ENCODE assay signal across 12 mouse cellular contexts in the genomic region with DNA sequence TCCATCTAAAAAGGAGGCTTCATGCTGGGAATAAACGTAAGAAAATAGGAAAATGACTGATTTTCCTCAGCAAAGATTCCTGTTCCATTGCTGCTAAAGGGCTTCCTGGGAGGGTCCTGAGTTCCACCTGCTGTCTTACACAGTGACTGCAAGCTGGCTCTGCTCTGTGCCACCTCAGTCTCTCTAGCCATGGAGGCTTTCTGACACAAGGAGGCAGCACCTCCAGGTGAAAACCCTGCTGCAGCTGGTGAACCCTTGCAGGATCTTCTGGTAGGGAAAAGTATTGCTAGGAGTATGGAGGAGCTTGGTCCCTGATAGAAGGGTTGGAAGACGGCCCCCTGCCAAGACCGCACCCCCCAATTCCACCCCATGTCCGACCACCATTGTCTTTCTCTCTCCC. TPM values are rescaled to one million over a fixed set of nuclear protein-coding genes. Genes with fewer than 3 reads are reported as not detected.
A peak's percentile ranks its signal among the peaks of the same experiment; 100 is the strongest.
DNase-seq lines count a peak whose midpoint lies in the region; ATAC-seq and TF ChIP-seq lines count a peak whose summit lies in the region.
"Had no signal": no experiment of that assay in that cellular context is flagged by ENCODE, and none has a peak within 500 bp of the region (broad histone marks: within the 10 kb centered on the region; RNA-seq: fewer than 3 reads in every experiment).

No protein-coding gene starts in this region.

- no peaks in the 10 kb centered on the region for H3K9me3 ChIP-seq in hindbrain, postnatal 0 days (ENCODE audit: low read length)
- 0 out of 2 replicates have a peak, but pooled peaks cover 3% of the 10 kb centered on the region for H3K9me3 ChIP-seq in hindbrain, embryonic 10.5 days
- H3K9me3 ChIP-seq in intestine, postnatal 0 days (ENCODE audit: control insufficient read depth) = no peaks in the 10 kb centered on the region
- H3K9me3 ChIP-seq in hindbrain, embryonic 13.5 days = peaks cover under 1% of the 10 kb centered on the region; the same call in 1 of the 2 replicates
- H3K9me3 ChIP-seq: forebrain, embryonic 10.5 days had no signal

- peak; percentile 34; the same call in 1 of the 2 replicates for TF ChIP-seq CTCF in hindbrain, postnatal 0 days (IDR thresholded peaks at IDR 0.05; ENCODE audit: low read depth)
- peak; percentile 10; the same call in 1 of the 2 replicates for TF ChIP-seq CTCF in spleen, adult 2 months (IDR thresholded peaks at IDR 0.05; ENCODE audit: extremely low read depth, insufficient read depth, insufficient read length, insufficient replicate concordance)
- TF ChIP-seq CTCF in intestine, postnatal 0 days (IDR thresholded peaks at IDR 0.05; ENCODE audit: low read depth) = peak; percentile 81

- H3K4me3 ChIP-seq in hindbrain, postnatal 0 days (ENCODE audit: low read length) = no peak overlapping the region
- no peak overlapping the region for H3K4me3 ChIP-seq in hindbrain, embryonic 10.5 days
- H3K4me3 ChIP-seq in spleen, adult 2 months (ENCODE audit: extremely low read depth, insufficient read depth, insufficient read length) = no peak overlapping the region
- H3K4me3 ChIP-seq in intestine, postnatal 0 days (ENCODE audit: low read depth, low read length) = no peak overlapping the region
- no peak overlapping the region for H3K4me3 ChIP-seq in hindbrain, embryonic 13.5 days
- H3K4me3 ChIP-seq: forebrain, embryonic 10.5 days; limb, embryonic 13.5 days had no signal

- no peak overlapping the region for H3K9ac ChIP-seq in hindbrain, postnatal 0 days (replicated peaks; ENCODE audit: low read length)
- H3K9ac ChIP-seq in intestine, postnatal 0 days (ENCODE audit: low read depth, low read length) = no peak overlapping the region
- no peak overlapping the region for H3K9ac ChIP-seq in hindbrain, embryonic 13.5 days
- H3K9ac ChIP-seq: limb, embryonic 13.5 days had no signal

- no peaks in the 10 kb centered on the region for H3K36me3 ChIP-seq in hindbrain, postnatal 0 days (ENCODE audit: insufficient read depth, low read length)
- no peaks in the 10 kb centered on the region for H3K36me3 ChIP-seq in hindbrain, embryonic 10.5 days
- H3K36me3 ChIP-seq in spleen, adult 2 months (ENCODE audit: control insufficient read depth, insufficient read depth, low read length) = no peaks in the 10 kb centered on the region
- H3K36me3 ChIP-seq in intestine, postnatal 0 days (ENCODE audit: control insufficient read depth, insufficient read depth) = no peaks in the 10 kb centered on the region
- H3K36me3 ChIP-seq in hindbrain, embryonic 13.5 days = no peaks in the 10 kb centered on the region
- H3K36me3 ChIP-seq: forebrain, embryonic 10.5 days; limb, embryonic 13.5 days had no signal

- no peaks in the 10 kb centered on the region for H3K27me3 ChIP-seq in hindbrain, postnatal 0 days (ENCODE audit: insufficient read depth, low read length)
- no peaks in the 10 kb centered on the region for H3K27me3 ChIP-seq in hindbrain, embryonic 10.5 days (ENCODE audit: insufficient read depth, poor library complexity, severe bottlenecking)
- no peaks in the 10 kb centered on the region for H3K27me3 ChIP-seq in spleen, adult 2 months (ENCODE audit: control insufficient read depth, insufficient read depth, low read length)
- H3K27me3 ChIP-seq in intestine, postnatal 0 days (replicated peaks; ENCODE audit: control insufficient read depth, insufficient read depth, low read length) = no peaks in the 10 kb centered on the region
- H3K27me3 ChIP-seq in hindbrain, embryonic 13.5 days = no peaks in the 10 kb centered on the region
- H3K27me3 ChIP-seq: limb, embryonic 13.5 days had no signal

- 39% methylated on average over 4 of the region's 4 CpGs for WGBS in hindbrain, postnatal 0 days
- 40% methylated on average over 4 of the region's 4 CpGs for WGBS in hindbrain, embryonic 10.5 days
- WGBS in spleen, adult 2 months = 54% methylated on average over 4 of the region's 4 CpGs
- WGBS in intestine, postnatal 0 days = 23% methylated on average over 4 of the region's 4 CpGs
- WGBS in hindbrain, embryonic 13.5 days = 35% methylated on average over 4 of the region's 4 CpGs

- DNase-seq in hindbrain, postnatal 0 days (ENCODE audit: low spot score) = no peak
- DNase-seq in hindbrain, embryonic 10.5 days (ENCODE audit: low spot score) = no peak
- DNase-seq in spleen, adult 2 months (ENCODE audit: low read depth in 1 of 2, low spot score in 2 of 2) = no peak
- DNase-seq in spleen, postnatal 4 days (ENCODE audit: low spot score in 2 of 2) = no peak
- DNase-seq in thymus, postnatal 4 days = peak; percentile 54
- no peak for DNase-seq in heart, postnatal 10 days
- DNase-seq: adrenal gland, postnatal 36 days; heart, adult 11 months had no signal

- intact Hi-C loops in heart, postnatal 10 days (cut with DNase I) = loop anchor here (10.0 kb wide), 1 partner anchor 212 kb away; no protein-coding TSS in a partner anchor

- no peak for TF ChIP-seq POLR2A in spleen, adult 2 months (IDR thresholded peaks at IDR 0.05; ENCODE audit: low read depth, low read length)

- ATAC-seq in hindbrain, postnatal 0 days = no peak
- ATAC-seq in intestine, postnatal 0 days = peak; percentile 68
- no peak for ATAC-seq in hindbrain, embryonic 13.5 days (ENCODE audit: low FRiP score)

- no peak overlapping the region for H3K4me2 ChIP-seq in hindbrain, postnatal 0 days (ENCODE audit: low read depth, low read length)
- no peak overlapping the region for H3K4me2 ChIP-seq in intestine, postnatal 0 days (replicated peaks; ENCODE audit: low read depth)
- H3K4me2 ChIP-seq in hindbrain, embryonic 13.5 days = no peak overlapping the region
- H3K4me2 ChIP-seq: limb, embryonic 13.5 days had no signal

- H3K27ac ChIP-seq in hindbrain, postnatal 0 days = no peak overlapping the region
- no peak overlapping the region for H3K27ac ChIP-seq in hindbrain, embryonic 10.5 days
- H3K27ac ChIP-seq in spleen, adult 2 months (ENCODE audit: insufficient read depth, low read length) = no peak overlapping the region
- H3K27ac ChIP-seq in intestine, postnatal 0 days (ENCODE audit: low read depth, low read length) = no peak overlapping the region
- H3K27ac ChIP-seq in hindbrain, embryonic 13.5 days = no peak overlapping the region
- H3K27ac ChIP-seq: forebrain, embryonic 10.5 days; limb, embryonic 13.5 days had no signal

- H3K4me1 ChIP-seq in hindbrain, postnatal 0 days (ENCODE audit: insufficient read depth, low read length) = no peaks in the 10 kb centered on the region
- H3K4me1 ChIP-seq in hindbrain, embryonic 10.5 days (replicated peaks) = peaks cover 13% of the 10 kb centered on the region
- no peaks in the 10 kb centered on the region for H3K4me1 ChIP-seq in spleen, adult 2 months (ENCODE audit: control insufficient read depth, insufficient read depth, insufficient read length)
- H3K4me1 ChIP-seq in intestine, postnatal 0 days (replicated peaks; ENCODE audit: control insufficient read depth, insufficient read depth, low read length) = no peaks in the 10 kb centered on the region
- H3K4me1 ChIP-seq in hindbrain, embryonic 13.5 days (replicated peaks) = 0 out of 2 replicates have a peak, but pooled peaks cover 4% of the 10 kb centered on the region
- H3K4me1 ChIP-seq: limb, embryonic 13.5 days had no signal

RNA-seq across cellular contexts. Expression of a gene that starts 13.7 kb away (rescaled TPM):
- not detected in 2 replicates for total RNA-seq in hindbrain, postnatal 0 days (2014; rRNA removed)
- polyA plus RNA-seq in hindbrain, postnatal 0 days (2015; fragmentation: Nextera tagmentation; extraction: Ambion mirVana) = not detected in 2 replicates
- polyA plus RNA-seq in hindbrain, embryonic 10.5 days (2016; fragmentation: Nextera tagmentation; extraction: Ambion mirVana) = not detected in 2 replicates
- polyA plus RNA-seq in spleen, adult 2 months (2012; rRNA removed) = 0.67 and 2.1 TPM in 2 replicates
- polyA plus RNA-seq in intestine, postnatal 0 days (2015; fragmentation: Nextera tagmentation; extraction: Ambion mirVana) = 0.17 TPM in 1 of 2 replicates, not detected in the other
- not detected in 2 replicates for polyA plus RNA-seq in hindbrain, embryonic 13.5 days (2015; fragmentation: Nextera tagmentation; extraction: Ambion mirVana)
- under 1 TPM; 0.19 to 0.20 TPM for total RNA-seq in heart, postnatal 10 days (2021)
- total RNA-seq: adrenal gland, postnatal 36 days had no signal
- polyA plus RNA-seq: forebrain, embryonic 10.5 days; limb, embryonic 13.5 days had no signal

RNA-seq across cellular contexts. Expression of a gene that starts 39.5 kb away (rescaled TPM):
- total RNA-seq in hindbrain, postnatal 0 days (2014; rRNA removed) = not detected in 2 replicates
- polyA plus RNA-seq in hindbrain, postnatal 0 days (2015; fragmentation: Nextera tagmentation; extraction: Ambion mirVana) = not detected in 2 replicates
- not detected in 2 replicates for polyA plus RNA-seq in hindbrain, embryonic 10.5 days (2016; fragmentation: Nextera tagmentation; extraction: Ambion mirVana)
- polyA plus RNA-seq in spleen, adult 2 months (2012; rRNA removed) = 0.20 and 0.32 TPM in 2 replicates
- polyA plus RNA-seq in intestine, postnatal 0 days (2015; fragmentation: Nextera tagmentation; extraction: Ambion mirVana) = 14.0 and 15.1 TPM in 2 replicates
- not detected in 2 replicates for polyA plus RNA-seq in hindbrain, embryonic 13.5 days (2015; fragmentation: Nextera tagmentation; extraction: Ambion mirVana)
- not detected for total RNA-seq in heart, postnatal 10 days (2021)
- polyA plus RNA-seq: forebrain, embryonic 10.5 days; limb, embryonic 13.5 days had no signal

RNA-seq across cellular contexts. Expression of a gene that starts 55.2 kb away (rescaled TPM):
- 0.32 and 1.3 TPM in 2 replicates for total RNA-seq in hindbrain, postnatal 0 days (2014; rRNA removed)
- polyA plus RNA-seq in hindbrain, postnatal 0 days (2015; fragmentation: Nextera tagmentation; extraction: Ambion mirVana) = 0.58 and 0.59 TPM in 2 replicates
- polyA plus RNA-seq in hindbrain, embryonic 10.5 days (2016; fragmentation: Nextera tagmentation; extraction: Ambion mirVana) = 0.51 and 0.73 TPM in 2 replicates
- 0.30 and 0.48 TPM in 2 replicates for polyA plus RNA-seq in spleen, adult 2 months (2012; rRNA removed)
- 42.3 and 46.7 TPM in 2 replicates for polyA plus RNA-seq in intestine, postnatal 0 days (2015; fragmentation: Nextera tagmentation; extraction: Ambion mirVana)
- 0.51 and 0.63 TPM in 2 replicates for polyA plus RNA-seq in hindbrain, embryonic 13.5 days (2015; fragmentation: Nextera tagmentation; extraction: Ambion mirVana)
- total RNA-seq in heart, postnatal 10 days (2021) = under 1 TPM; 0.57 to 0.62 TPM

RNA-seq across cellular contexts. Expression of a gene that starts 57.9 kb away (rescaled TPM):
- total RNA-seq in hindbrain, postnatal 0 days (2014; rRNA removed) = 23.6 and 30.0 TPM in 2 replicates
- 13.3 and 13.5 TPM in 2 replicates for polyA plus RNA-seq in hindbrain, postnatal 0 days (2015; fragmentation: Nextera tagmentation; extraction: Ambion mirVana)
- 5.3 and 6.7 TPM in 2 replicates for polyA plus RNA-seq in hindbrain, embryonic 10.5 days (2016; fragmentation: Nextera tagmentation; extraction: Ambion mirVana)
- 3.3 and 5.3 TPM in 2 replicates for polyA plus RNA-seq in spleen, adult 2 months (2012; rRNA removed)
- 6.1 and 7.0 TPM in 2 replicates for polyA plus RNA-seq in intestine, postnatal 0 days (2015; fragmentation: Nextera tagmentation; extraction: Ambion mirVana)
- polyA plus RNA-seq in hindbrain, embryonic 13.5 days (2015; fragmentation: Nextera tagmentation; extraction: Ambion mirVana) = 19.5 and 21.8 TPM in 2 replicates
- total RNA-seq in heart, postnatal 10 days (2021) = 10 to 100 TPM; 40.5 to 42.7 TPM

Comparison
In these comparisons a context has a peak if more than half of its experiments do, and no peak if none do; other contexts are left out.
1. CTCF ChIP-seq: peak in every context shown above with its lines; median percentile 81 in intestine, postnatal 0 days; 34 in hindbrain, postnatal 0 days; 10 in spleen, adult 2 months.
2. RNA of a gene that starts 39.5 kb away (polyA plus RNA-seq): 14.0 to 15.1 TPM in intestine, postnatal 0 days; 0.20 to 0.32 TPM in spleen, adult 2 months, not detected in hindbrain, postnatal 0 days, not detected in hindbrain, embryonic 10.5 days and not detected in hindbrain, embryonic 13.5 days; every median in the first group is over 10 times any median in the second.
3. RNA of a gene that starts 55.2 kb away (polyA plus RNA-seq): 42.3 to 46.7 TPM in intestine, postnatal 0 days; 0.51 to 0.73 TPM in hindbrain, embryonic 10.5 days, 0.58 to 0.59 TPM in hindbrain, postnatal 0 days, 0.51 to 0.63 TPM in hindbrain, embryonic 13.5 days and 0.30 to 0.48 TPM in spleen, adult 2 months; every median in the first group is over 10 times any median in the second.